Mouse (Mus musculus) C2C12 (cell line): ENCODE data around the gene Utp3.

ENCODE experiments used
- CTCF ChIP-seq: IDR thresholded peaks from one replicate; pipeline ENCODE4 v1.5.1; 2011; ENCODE audit not compliant: control insufficient read depth, insufficient read depth, insufficient read length
- MAX ChIP-seq: IDR thresholded peaks from one replicate; pipeline ENCODE4 v1.6.1; 2011; ENCODE audit warnings: mild to moderate bottlenecking, control low read depth

- TF ChIP-seq CTCF (no peak), MAX (no peak)
Observed at GRCm38 (mm10) chr5:88508990-88509389, 45.3 kb upstream of the Utp3 start.
